Mouse (Mus musculus) megakaryocyte progenitor cell, adult 5-6 weeks (primary cell): Measurements from ENCODE around the gene Vwa7. TPM values are rescaled to one million over a fixed set of nuclear protein-coding genes. Genes with fewer than 3 reads are reported as not detected.
A peak's percentile ranks its signal among the peaks of the same experiment; 100 is the strongest.
"Not testable (repeated sequence)": the region's sequence is repeated elsewhere in the genome, so short reads cannot be mapped to it uniquely, and the experiment has no call there.

ENCODE experiments used
- ATAC-seq: replicated peaks from 2 replicates; pipeline ENCODE4 v1.8.0; 2016; ENCODE audit warnings: mild to moderate bottlenecking, moderate TSS enrichment, inconsistent platforms; ENCODE audit not compliant: poor library complexity
- total RNA-seq, 2 experiments: library from RNA; stranded (forward) in 1 of 2; stranded (reverse) in 1 of 2; fragments of 157-497, 149-512 nt in 1 of 2; fragments of 200-1000 nt in 1 of 2; gene quantifications; 2 replicates each; pipeline versions ENCODE4 v1.2.3 to v1.2.4; 2015 to 2017

The Vwa7 gene
- total RNA-seq, 2 experiments from 2014 or later = 0.17 TPM; not detected in 1

GRCm38 (mm10) chr17:35020551-35020950 is 4.2 kb downstream of the Vwa7 start:
- no peak for ATAC-seq

GRCm38 (mm10) chr17:35021163-35021808 is 4.9 kb downstream of the Vwa7 start:
- peak; percentile 64 for ATAC-seq

- peak; percentile 74 for ATAC-seq
Observed at GRCm38 (mm10) chr17:35021842-35022477, 5.6 kb downstream of the Vwa7 start.

DNA sequence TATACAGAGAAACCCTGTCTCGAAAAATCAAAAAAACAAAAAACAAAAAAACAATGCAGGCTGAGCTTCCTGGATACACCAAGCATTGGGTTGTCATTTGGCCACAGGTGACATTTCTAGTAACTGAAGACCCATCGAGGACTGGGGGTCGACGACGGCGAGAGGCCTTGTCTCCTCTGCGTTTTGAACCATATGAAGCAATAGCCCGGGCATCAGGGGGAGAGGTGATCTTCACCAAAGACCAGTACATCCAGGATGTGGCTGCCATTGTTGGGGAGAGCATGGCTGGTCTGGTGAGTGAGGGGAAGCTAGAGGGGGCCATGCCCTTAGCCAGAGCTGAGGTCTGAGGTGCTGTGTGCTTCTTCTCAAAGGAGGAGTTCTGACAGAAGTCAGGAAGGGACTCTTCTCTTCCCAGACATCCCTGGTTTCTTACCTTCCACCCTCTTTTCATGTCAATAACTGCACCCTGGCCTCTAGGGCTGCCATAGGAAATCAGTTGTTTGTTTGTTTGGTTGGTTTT is 6.2 kb downstream of the Vwa7 start:
- ATAC-seq = no peak

DNA sequence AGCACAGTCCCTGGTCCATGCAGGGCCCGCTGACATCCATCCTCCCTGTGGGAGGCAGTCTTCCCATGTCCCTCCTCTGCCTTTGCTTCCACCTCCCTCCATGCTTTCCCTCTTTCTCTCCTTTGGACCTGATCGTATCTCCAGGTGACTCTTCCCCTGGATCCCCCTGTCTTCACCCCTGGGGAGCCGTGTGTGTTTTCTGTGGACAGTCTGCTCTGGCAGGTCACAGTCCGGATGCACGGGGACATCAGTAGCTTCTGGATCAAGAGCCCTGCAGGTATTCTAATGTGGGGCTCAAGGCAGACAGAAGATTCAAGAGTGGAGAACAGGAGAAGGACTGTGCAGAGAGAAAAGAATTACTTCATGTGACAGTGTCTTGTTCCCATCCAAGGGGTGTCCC is 6.8 kb downstream of the Vwa7 start:
- ATAC-seq = no peak

DNA sequence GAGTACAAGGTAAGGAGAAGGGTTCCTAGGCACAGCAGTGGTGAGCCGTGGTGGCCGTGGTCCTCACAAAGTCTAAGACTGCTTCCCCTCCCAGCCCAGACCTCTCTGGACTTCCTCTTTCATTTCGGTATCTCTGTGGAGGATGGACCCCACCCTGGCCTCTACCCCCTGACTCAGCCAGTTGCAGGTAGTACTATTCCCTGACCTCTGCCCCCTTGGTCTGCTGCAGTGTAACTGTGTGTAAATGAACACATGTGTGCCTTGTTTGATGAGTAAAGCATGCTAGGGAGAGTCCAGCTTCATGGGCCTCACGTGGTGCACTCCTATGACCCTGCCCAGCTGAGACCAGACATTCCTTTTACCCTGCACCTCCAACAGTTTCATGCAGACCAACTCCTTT is 7.4 kb downstream of the Vwa7 start:
- ATAC-seq = no peak; the same call in 1 of the 2 replicates

- no peak for ATAC-seq
Observed at GRCm38 (mm10) chr17:35024261-35024660, 7.9 kb downstream of the Vwa7 start.

GRCm38 (mm10) chr17:35024691-35025488 is 8.5 kb downstream of the Vwa7 start:
- no peak for ATAC-seq

DNA sequence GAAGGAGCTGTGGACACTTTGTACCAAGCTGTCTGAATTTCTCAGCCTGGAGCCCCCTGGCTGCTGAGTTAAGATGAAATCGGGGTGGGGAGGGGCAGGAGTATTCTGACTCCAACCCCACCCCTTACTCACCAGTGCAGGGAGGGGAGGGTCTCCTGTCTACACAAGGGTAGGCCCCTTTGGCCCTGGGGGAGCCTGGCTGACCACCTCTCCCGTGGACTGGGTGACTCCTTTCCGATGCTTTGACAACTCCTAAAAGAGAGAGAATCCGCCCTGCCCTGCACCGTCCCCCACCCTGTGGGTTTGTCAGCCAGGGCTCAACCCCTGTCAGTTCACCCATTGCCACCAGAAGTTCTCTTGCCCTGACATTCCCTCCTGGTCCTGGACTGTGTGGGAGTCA is 9.8 kb downstream of the Vwa7 start:
- no peak for ATAC-seq

DNA sequence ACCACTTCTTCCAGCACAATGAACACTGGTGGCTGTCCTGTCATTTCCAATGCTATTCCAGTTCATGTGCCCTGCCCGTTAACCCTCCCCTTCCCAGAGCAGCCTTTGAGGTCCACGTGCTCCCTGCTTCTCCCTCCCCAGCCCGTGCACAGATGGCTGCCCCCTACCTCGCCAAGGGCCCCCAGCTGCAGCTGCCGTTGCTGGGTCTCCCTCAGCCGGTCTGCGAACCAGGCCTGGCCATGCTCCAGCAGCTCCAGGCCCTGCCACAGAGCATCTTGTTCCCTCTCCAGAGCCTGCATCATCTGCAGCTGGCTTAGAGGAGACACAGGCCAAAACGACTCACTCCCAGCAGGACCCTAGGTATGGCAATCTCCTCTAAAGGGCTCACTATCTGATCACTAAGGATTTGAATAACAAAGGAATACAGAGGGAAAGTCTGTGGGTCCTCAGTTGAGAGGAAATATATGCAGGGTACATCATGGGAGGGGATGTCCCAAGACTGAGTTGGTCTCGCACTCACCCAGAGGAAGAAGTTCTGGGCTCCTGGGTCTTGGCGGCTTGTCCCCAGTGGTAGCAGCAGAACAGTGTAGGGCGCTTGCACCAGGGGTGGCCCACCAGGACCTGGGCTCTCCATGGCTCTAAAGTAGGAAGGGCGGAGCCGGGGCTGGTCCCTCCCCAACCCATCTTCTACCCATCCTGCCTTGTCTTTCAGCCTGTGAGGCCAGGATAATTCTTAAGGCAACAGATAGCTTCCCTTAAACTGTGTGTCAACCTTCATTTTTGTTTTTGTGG is 11.1 kb downstream of the Vwa7 start, which contains the start of gene Sapcd1:
Gene Sapcd1, minus strand, starts transcription at position 740 of the 792 bp plus-strand sequence.
- peak; percentile 9; the same call in 1 of the 2 replicates for ATAC-seq

DNA sequence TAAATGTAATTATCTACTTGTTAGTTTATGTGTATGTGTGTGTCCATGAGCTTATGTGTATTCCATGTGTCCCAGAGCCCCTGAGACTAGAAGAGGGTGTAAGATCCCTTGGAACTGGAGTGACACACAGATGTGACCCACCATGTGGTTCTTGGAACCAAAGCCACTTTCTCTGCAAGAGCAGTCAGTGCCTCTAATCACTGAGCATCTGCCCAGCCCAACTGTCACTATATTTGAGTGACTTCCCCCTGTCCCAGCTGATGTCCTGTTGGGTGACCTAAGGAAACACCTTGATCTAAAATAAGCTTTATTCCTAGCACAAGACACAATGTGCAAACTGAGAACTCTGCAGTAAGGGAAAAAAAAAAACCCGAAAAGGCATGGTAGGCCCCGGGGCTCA is 11.9 kb downstream of the Vwa7 start:
- no peak for ATAC-seq

GRCm38 (mm10) chr17:35029691-35030532 is 13.5 kb downstream of the Vwa7 start:
- ATAC-seq = peak; percentile 69

- ATAC-seq = no peak
Observed at GRCm38 (mm10) chr17:35031272-35031671, 14.9 kb downstream of the Vwa7 start.

DNA sequence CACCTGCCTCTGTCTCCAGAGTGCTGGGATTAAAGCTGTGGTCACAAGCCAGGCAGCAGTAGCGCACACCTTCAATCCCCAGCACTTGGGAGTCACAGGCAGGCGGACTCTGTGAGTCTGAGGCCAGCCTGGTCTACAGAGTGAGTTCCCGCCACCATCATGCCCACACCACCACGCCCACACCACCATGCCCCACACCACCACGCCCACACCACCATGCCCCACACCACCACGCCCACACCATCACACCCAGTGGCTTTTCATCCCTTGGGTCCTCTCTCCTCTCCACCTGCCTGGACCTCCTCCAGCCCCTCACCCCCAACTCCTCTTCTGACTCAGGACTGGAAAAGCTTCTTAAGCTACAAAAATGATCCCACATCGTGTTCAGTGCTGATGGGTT is 15.5 kb downstream of the Vwa7 start:
- peak; percentile 46 for ATAC-seq

GRCm38 (mm10) chr17:35032323-35032870 is 16.0 kb downstream of the Vwa7 start:
- peak; percentile 29 for ATAC-seq

DNA sequence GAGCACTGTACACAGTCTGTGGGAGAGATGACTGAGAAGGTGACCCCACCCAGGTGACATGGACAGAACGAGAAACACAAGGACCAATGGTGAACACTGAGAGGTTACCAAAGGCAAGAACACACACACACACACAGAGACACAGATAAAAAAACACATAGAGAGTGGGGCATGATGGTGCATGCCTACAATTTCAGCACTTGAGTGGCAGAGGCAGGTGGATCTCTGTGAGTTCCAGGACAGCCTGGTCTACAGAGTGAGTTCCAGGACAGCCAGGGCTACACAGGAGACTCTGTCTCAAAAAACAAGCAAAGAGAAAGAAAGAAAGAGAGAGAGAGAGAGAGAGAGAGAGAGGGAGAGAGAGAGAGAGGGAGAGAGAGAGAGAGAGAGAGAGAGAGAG is 17.3 kb downstream of the Vwa7 start:
- ATAC-seq = not testable (repeated sequence)

- ATAC-seq = no peak
Observed at GRCm38 (mm10) chr17:35034896-35035295, 18.5 kb downstream of the Vwa7 start.

- no peak for ATAC-seq
Observed at GRCm38 (mm10) chr17:35039121-35039873, 22.9 kb downstream of the Vwa7 start.

DNA sequence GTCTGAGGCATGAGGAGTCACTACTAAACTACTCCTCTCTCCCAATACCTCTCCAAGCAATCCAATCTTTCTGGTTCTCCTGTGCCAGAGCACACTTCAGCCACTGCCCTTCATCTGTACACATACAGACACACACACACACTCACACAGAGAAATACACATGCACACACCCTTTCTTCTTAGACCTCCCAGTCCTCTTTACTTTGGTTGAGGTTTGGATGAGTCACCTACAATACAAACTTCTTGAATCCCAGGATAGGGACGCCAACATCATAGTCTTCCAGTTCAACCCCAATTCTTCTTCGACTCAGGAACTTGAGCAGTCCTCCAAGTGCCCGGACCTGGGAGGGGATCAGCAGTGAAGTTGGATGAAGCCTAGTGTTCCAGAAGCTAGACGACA is 27.4 kb downstream of the Vwa7 start:
- ATAC-seq = no peak
